Mouse (Mus musculus): Measurements from ENCODE around the gene Cldn6. TPM values are rescaled to one million over a fixed set of nuclear protein-coding genes. Genes with fewer than 3 reads are reported as not detected.

The Cldn6 gene
- polyA plus RNA-seq, 1 experiment from 2014 or later, result 1.3 TPM

DNA sequence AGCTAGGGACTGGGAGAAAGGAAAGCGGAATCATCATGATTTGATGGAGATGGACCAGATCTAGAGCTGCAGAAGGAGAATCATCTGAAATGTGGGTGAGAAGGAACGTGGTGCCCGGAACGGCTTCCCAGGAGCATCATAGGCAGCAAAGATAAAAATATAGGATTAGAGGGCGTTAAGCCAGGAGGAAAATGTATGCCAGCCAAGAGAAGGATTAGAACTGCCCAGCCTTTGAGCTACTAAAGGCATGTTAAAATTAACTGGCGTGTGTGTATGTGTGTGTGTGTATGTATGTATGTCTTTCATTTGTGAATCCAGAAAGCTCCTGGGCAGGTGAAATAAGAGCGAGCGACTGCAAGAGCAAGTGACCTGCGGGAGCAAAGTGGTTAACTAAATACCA, 24.3 kb downstream of the Cldn6 start:
- WGBS (ENCODE audit: insufficient replicate concordance), result 79% methylated on average over 9 of the region's 9 CpGs
- ATAC-seq (no peak), DNase-seq (no peak)
- Histone ChIP-seq H3K27me3 (ENCODE audit: insufficient read depth, low read length) (peaks cover 36% of the 10 kb centered on the region), H3K4me3 (ENCODE audit: low read depth, low read length) (no peak overlapping the region), H3K9me3 (ENCODE audit: low read length) (no peaks in the 10 kb centered on the region), H3K36me3 (replicated peaks; ENCODE audit: insufficient read depth, low read length) (no peaks in the 10 kb centered on the region), H3K4me1 (ENCODE audit: insufficient read depth) (peaks cover 4% of the 10 kb centered on the region; the same call in 1 of the 2 replicates), H3K27ac (ENCODE audit: low read depth) (no peak overlapping the region), H3K9ac (replicated peaks) (no peak overlapping the region), H3K4me2 (ENCODE audit: low read depth, low read length) (no peak overlapping the region)
- TF ChIP-seq CTCF (IDR thresholded peaks at IDR 0.05; ENCODE audit: low read depth), result no peak
- TF ChIP-seq EP300 (IDR thresholded peaks at IDR 0.05; ENCODE audit: low read depth), result no peak

DNA sequence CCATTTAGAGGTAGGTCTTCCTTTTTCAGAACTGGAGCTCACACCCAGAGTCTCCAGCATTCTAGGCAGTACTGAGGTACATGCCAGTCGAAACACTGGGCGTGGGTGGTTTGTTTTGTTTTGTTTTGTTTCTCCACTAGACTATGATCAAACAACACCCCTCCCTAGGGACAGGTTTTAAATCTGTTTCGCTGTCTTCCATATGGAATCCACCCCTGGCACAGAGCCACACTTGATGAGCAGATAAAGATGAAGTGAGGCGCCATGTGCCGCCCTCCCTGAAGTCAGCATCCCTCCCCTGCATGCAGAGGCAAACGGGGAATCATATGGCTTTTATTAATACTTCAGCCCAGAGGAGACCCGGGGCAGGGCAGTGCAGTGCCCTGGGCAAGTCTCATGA, 25.7 kb downstream of the Cldn6 start:
- H3K27ac ChIP-seq (ENCODE audit: low read depth), result no peak overlapping the region
- no peaks in the 10 kb centered on the region for H3K9me3 ChIP-seq (ENCODE audit: low read length)
- no peak for DNase-seq
- H3K27me3 ChIP-seq (ENCODE audit: insufficient read depth, low read length), result peaks cover 25% of the 10 kb centered on the region
- H3K4me3 ChIP-seq (ENCODE audit: low read depth, low read length), result no peak overlapping the region
- no peaks in the 10 kb centered on the region for H3K36me3 ChIP-seq (replicated peaks; ENCODE audit: insufficient read depth, low read length)
- H3K4me2 ChIP-seq (ENCODE audit: low read depth, low read length), result no peak overlapping the region
- WGBS (ENCODE audit: insufficient replicate concordance), result 66% methylated on average over 7 of the region's 7 CpGs
- no peak for TF ChIP-seq EP300 (IDR thresholded peaks at IDR 0.05; ENCODE audit: low read depth)
- TF ChIP-seq CTCF (IDR thresholded peaks at IDR 0.05; ENCODE audit: low read depth), result no peak
- H3K9ac ChIP-seq (replicated peaks), result no peak overlapping the region
- ATAC-seq, result no peak
- peaks cover 3% of the 10 kb centered on the region; the same call in 1 of the 2 replicates for H3K4me1 ChIP-seq (ENCODE audit: insufficient read depth)

- no peaks in the 10 kb centered on the region for H3K9me3 ChIP-seq (ENCODE audit: low read length)
- H3K36me3 ChIP-seq (replicated peaks; ENCODE audit: insufficient read depth, low read length), result no peaks in the 10 kb centered on the region
- TF ChIP-seq EP300 (IDR thresholded peaks at IDR 0.05; ENCODE audit: low read depth) (no peak), CTCF (IDR thresholded peaks at IDR 0.05; ENCODE audit: low read depth) (no peak)
- H3K4me3 ChIP-seq (ENCODE audit: low read depth, low read length), result no peak overlapping the region
- DNase-seq (no peak), ATAC-seq (no peak)
- no peak overlapping the region for H3K27ac ChIP-seq (ENCODE audit: low read depth)
- no peak overlapping the region for H3K9ac ChIP-seq (replicated peaks)
- no peak overlapping the region for H3K4me2 ChIP-seq (ENCODE audit: low read depth, low read length)
- no peaks in the 10 kb centered on the region for H3K4me1 ChIP-seq (ENCODE audit: insufficient read depth)
- peaks cover 17% of the 10 kb centered on the region for H3K27me3 ChIP-seq (ENCODE audit: insufficient read depth, low read length)
- 78% methylated on average over 7 of the region's 7 CpGs for WGBS (ENCODE audit: insufficient replicate concordance)
Measured at GRCm38 (mm10) chr17:23705525-23706104, 26.6 kb downstream of the Cldn6 start.

GRCm38 (mm10) chr17:23706212-23706611, 27.2 kb downstream of the Cldn6 start:
- H3K4me2 ChIP-seq (ENCODE audit: low read depth, low read length), result no peak overlapping the region
- ATAC-seq, result peak; percentile 66
- no peak for TF ChIP-seq EP300 (IDR thresholded peaks at IDR 0.05; ENCODE audit: low read depth)
- peak; percentile 92 for TF ChIP-seq CTCF (IDR thresholded peaks at IDR 0.05; ENCODE audit: low read depth)
- H3K9ac ChIP-seq (replicated peaks), result no peak overlapping the region
- no peaks in the 10 kb centered on the region for H3K36me3 ChIP-seq (replicated peaks; ENCODE audit: insufficient read depth, low read length)
- peak; percentile 82 for DNase-seq
- H3K9me3 ChIP-seq (ENCODE audit: low read length), result no peaks in the 10 kb centered on the region
- H3K4me1 ChIP-seq (ENCODE audit: insufficient read depth), result no peaks in the 10 kb centered on the region
- no peak overlapping the region for H3K4me3 ChIP-seq (ENCODE audit: low read depth, low read length)
- 0% methylated on average over 3 of the region's 3 CpGs for WGBS (ENCODE audit: insufficient replicate concordance)
- peaks cover 12% of the 10 kb centered on the region; the same call in 1 of the 2 replicates for H3K27me3 ChIP-seq (ENCODE audit: insufficient read depth, low read length)
- H3K27ac ChIP-seq (ENCODE audit: low read depth), result no peak overlapping the region

DNA sequence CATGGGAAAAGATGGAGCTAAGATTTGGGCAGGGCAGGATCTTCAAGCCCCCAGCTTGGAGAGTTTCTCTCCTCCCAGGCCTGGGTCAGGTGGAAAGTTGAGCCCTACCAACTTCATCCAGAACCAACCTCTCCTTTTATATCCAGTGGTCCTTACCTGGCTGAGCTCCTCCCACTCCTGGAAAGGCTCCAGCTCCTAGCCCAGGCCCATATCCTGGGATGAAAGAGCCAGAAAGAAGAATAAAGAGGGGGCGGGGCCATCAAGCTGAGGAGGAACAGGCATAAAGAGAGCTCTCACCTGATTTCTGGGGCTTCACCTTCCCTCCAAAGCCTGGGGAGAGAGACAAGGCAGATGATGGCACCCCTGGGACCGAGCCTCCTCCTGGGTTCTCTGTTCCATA, 38.0 kb downstream of the Cldn6 start:
- DNase-seq, result no peak
- Histone ChIP-seq H3K9me3 (ENCODE audit: low read length) (no peaks in the 10 kb centered on the region), H3K27ac (ENCODE audit: low read depth) (no peak overlapping the region), H3K9ac (replicated peaks) (no peak overlapping the region), H3K4me2 (ENCODE audit: low read depth, low read length) (no peak overlapping the region), H3K4me3 (ENCODE audit: low read depth, low read length) (no peak overlapping the region), H3K4me1 (ENCODE audit: insufficient read depth) (peaks cover 5% of the 10 kb centered on the region), H3K36me3 (replicated peaks; ENCODE audit: insufficient read depth, low read length) (no peaks in the 10 kb centered on the region), H3K27me3 (ENCODE audit: insufficient read depth, low read length) (0 out of 2 replicates have a peak, but pooled peaks cover 3% of the 10 kb centered on the region)
- no peak for ATAC-seq
- WGBS (ENCODE audit: insufficient replicate concordance), result 52% methylated on average over 2 of the region's 2 CpGs
- no peak for TF ChIP-seq CTCF (IDR thresholded peaks at IDR 0.05; ENCODE audit: low read depth)
- no peak for TF ChIP-seq EP300 (IDR thresholded peaks at IDR 0.05; ENCODE audit: low read depth)

DNA sequence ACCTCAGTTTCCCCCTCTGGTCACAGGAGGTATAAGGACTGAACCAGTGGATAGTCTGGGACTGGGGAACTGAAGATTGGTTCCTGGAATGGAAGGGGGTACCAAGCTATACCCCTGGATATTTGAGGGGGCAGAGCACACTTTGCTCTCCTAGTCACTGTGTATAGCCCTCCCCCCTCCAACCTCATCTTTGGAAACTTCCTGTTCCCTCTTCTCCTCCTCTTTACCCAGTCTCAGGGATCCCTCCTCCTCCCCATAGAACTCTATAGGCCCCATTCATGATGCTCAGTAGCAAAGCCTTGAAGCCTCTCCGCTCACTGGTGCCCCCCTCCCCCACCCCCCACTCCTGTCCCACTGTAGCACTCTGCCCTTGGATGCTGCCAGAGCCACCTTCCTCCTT, 40.4 kb downstream of the Cldn6 start:
- Histone ChIP-seq H3K9me3 (ENCODE audit: low read length) (no peaks in the 10 kb centered on the region), H3K27ac (ENCODE audit: low read depth) (no peak overlapping the region), H3K27me3 (ENCODE audit: insufficient read depth, low read length) (0 out of 2 replicates have a peak, but pooled peaks cover 3% of the 10 kb centered on the region), H3K4me1 (ENCODE audit: insufficient read depth) (peaks cover 7% of the 10 kb centered on the region), H3K9ac (replicated peaks) (no peak overlapping the region), H3K4me3 (ENCODE audit: low read depth, low read length) (no peak overlapping the region), H3K36me3 (replicated peaks; ENCODE audit: insufficient read depth, low read length) (no peaks in the 10 kb centered on the region), H3K4me2 (ENCODE audit: low read depth, low read length) (no peak overlapping the region)
- TF ChIP-seq CTCF (IDR thresholded peaks at IDR 0.05; ENCODE audit: low read depth), result no peak
- no peak for TF ChIP-seq EP300 (IDR thresholded peaks at IDR 0.05; ENCODE audit: low read depth)
- no peak for ATAC-seq
- 57% methylated on average over 1 of the region's 1 CpGs for WGBS (ENCODE audit: insufficient replicate concordance)
- no peak for DNase-seq
